Mouse (Mus musculus): ENCODE results near the gene Bckdha.

GRCm38 (mm10) chr7:25606625-25607063 is 52.1 kb downstream of the Bckdha start:
- TF ChIP-seq POLR2A (IDR thresholded peaks at IDR 0.05; ENCODE audit: low read depth, low read length) = no peak
- TF ChIP-seq CTCF (IDR thresholded peaks at IDR 0.05; ENCODE audit: extremely low read depth, insufficient read depth, insufficient read length, insufficient replicate concordance) = no peak

Measured in spleen, adult 2 months (tissue).